Mouse (Mus musculus) spleen, adult 2 months (tissue): ENCODE measurements around the gene Prrt1.

Experiments
- CTCF ChIP-seq: fragments of 200-500 bp; IDR thresholded peaks from 2 replicates; pipeline ENCODE4 v1.5.1; 2011; ENCODE audit warnings: mild to moderate bottlenecking, inconsistent platforms; ENCODE audit not compliant: insufficient read depth, insufficient read length, insufficient replicate concordance; ENCODE audit errors: extremely low read depth
- POLR2A ChIP-seq: fragments of 200-500 bp; IDR thresholded peaks from 2 replicates; pipeline ENCODE4 v1.6.1; 2011; ENCODE audit warnings: low read depth, low read length, inconsistent platforms

DNA sequence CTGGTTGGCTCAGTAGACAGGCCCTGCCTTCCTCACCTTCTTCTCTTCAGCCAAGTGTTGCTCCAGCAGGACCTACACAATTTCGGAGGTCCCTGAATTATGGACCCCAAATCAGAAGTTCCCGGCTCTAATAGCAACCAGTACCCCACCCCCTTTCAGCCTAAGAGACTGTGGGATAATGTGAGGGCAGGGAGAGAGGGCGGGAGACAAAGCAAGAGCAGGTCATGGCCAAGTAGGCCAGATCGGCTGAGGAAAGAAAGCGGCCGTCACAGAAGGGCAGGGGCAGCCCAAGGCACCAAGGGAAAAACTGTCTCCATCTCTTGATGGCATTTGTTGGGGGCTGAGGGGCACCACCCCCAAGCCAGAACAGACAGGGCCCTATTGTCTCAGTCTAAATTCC, 13.5 kb upstream of the Prrt1 start, which contains the start of gene Egfl8:
- no peak for TF ChIP-seq POLR2A
- TF ChIP-seq CTCF, result no peak
